Mouse (Mus musculus) B cell, adult 2 months (primary cell): ENCODE data around the gene Rnf212b.

Experiments used
- DNase-seq, 2 experiments: peaks; one replicate each; pipeline ENCODE4 v3.0.0; 2022

Gene Rnf212b

DNA sequence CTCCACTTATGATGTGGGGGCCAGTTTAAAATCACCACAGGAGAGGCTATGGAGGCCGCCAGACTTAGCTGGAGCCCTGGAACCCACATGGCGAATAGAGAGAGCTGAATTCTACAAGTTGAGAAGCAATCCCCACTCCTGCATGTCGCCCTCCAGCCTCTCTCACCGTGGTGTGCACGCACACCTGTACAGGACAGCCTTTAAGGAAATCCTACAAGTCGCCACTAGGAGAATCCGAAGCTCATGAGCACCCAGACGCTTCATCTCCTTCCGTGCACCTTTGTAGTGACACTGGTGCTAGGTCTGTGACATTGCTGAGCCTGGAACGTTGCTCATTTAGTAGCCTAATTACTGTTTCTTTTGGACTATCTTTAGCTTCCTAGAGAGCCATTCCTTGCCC, 14.3 kb upstream of the Rnf212b start:
- no peak for DNase-seq

DNA sequence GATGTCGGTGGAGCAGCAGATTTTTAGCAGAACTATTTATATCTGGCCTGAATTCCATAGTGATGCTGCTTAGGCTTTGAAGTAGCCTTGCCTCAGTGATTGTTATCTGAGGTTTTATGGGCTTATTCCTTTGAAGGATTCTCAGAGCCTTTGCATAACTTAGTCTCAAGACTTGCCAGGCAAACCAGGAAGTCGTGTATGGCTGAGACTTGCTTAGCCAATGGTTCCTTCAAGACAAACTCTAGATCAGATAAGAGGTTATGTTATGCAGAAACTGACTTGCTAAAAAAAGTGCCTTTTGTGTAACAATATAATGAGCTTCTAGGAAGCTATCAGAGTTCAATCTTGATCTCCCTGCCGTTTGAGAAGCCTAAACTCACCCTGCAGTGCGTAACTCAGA, 11.5 kb upstream of the Rnf212b start:
- DNase-seq: no peak

DNA sequence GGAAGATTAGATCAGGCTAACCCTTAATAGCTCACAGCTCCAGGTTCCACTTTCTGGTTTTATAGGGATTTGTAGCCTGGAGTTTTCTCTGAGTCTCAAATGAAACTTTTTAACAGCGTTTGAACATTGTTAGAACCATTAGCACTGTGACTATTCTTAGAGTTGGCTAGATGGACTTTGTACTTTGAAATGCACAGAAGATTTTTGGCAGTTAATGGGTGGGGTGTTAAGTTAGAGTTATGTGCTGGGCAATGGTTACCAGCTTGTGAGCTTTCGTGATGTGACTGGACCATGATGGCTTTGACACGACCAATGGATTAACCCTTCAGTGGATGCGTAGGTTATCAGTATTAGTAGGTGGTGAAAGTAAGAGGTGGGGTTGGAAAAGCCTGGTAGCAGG, 7.8 kb upstream of the Rnf212b start:
- no peak for DNase-seq

DNA sequence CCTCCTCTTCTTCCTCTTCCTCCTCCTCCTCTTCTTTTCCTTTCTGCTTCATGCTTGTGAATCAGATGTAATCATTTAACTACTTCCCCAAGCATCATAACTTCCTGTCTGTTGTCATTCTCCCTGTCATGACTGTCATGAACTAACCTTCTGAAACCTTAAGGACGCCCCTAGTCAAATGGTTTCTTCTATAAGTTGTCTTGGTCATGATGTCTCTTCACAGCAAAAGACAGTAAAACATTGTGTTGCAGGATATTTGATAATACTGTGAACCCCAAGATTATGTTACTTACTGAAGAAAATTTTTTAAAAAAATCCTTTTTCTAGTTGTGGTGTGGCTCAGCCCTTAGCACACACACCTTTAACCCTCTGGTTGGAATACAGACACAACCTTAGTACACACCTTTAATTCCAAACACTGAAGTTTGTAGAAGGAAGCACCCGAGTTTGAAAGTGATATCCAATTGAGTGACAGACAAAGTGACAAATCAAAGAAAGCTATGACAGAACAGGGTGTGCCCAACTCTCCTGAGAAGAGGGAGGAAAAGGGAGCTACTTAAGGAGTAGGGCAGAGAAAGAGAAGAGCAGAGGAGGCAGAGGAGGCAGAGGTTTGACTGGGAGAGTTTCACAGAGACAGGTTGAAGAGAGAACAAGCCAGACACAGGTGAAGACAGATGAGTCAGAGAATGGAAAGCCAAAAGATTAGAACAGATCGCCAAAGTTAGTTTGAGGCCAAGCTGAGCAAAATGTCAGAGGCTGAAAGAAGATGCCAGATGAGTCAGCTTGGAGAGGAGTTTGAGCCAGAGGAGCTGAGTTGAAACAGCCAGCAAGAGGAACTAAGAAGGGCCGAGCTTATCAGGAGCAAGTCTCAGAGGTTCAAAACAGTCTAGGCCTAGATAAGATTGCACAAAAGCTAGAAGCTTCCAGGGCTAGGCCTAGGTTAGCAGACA, 4.9 kb upstream of the Rnf212b start:
- no peak for DNase-seq

DNA sequence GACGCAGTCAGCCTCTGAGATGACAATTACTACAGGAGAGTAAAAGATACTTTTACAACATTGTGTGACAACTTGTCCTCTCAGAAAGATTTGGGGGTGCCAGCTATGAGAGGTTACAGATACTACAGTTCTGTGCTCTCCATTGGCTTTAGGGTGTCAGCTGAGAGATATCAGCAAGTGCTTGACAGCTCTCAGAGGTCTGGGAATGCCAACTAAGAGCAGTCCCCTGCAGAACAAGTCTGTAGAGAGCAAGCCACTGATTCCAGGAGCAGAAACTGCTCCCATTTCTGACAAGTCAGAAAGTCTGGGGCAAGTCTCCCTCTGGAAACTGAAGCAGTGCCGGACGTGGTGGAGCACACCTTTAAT, 4.3 kb upstream of the Rnf212b start:
- no peak for DNase-seq

DNA sequence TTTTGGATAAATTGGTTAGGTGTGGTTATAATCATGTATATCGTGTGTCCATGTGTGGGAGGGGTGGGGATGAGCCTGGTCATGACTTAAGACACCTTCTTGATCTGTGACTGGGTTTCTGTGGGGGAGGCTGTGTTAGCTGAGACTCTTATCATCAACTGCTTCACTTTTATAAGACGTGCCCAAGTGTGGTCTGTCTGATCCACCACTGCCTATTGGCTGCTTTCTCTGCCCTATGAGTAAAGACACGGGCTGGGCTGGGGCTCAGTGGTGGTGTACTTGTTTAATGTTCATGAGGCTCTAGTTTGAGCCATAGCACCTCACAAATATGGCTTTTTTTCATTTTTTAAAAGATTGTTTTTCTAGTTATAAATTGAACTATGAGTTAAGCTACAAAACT, 1.8 kb downstream of the Rnf212b start:
- no peak for DNase-seq

DNA sequence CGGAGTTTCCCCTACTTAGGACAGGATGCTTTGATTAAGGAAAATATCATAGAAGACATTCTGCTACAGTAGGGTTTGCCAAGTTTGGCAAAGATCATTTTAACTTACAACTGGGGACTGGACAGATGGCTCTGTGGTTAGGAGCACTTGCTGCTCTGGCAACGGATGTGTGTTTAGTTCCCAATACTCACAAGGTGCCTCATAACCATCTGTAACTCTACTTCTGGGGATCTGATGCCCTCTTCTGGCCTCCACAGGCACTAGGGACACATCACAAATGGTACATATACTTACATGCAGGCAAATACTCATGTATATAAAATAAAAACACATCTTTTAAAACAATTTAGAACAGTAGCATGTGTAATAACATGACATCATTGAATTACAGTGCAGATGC, 3.9 kb downstream of the Rnf212b start:
- DNase-seq: no peak

DNA sequence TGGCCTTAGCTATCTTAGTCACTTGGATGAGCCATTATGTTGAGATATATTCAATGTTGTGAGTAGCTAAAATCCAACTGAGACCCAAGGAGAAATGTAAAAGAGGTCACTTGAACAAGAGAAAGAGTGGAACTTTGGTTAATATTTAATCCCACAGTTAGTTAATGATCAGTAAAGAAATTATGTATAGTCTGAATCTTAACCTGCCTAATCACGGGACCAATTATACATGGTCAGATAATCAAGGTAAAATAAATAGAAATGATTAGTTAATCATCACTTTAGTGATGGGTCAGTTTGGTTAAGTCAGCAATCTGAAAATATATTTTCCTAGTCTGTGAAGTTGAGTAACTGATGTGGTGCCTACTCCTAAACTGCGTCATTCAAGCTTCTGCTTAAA, 8.4 kb downstream of the Rnf212b start:
- no peak for DNase-seq

DNA sequence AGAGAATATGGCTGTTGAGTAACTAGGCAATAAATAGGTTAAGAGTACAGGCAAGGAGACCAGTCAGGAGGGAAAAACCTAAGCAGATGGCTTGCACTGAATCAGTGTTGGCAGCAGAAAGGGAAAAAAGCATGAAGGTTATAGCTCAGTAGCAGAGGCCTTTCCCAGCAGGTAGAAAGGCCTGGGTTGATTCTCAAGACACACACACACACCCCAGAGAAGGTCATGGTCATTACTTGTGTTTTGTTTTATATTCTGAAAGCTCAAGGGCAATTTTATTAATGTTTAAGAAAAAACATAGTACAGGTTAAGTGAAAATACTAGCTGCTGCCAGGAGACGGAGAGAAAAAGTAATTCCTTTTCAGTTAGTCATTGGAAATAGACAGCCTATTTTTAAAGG, 9.8 kb downstream of the Rnf212b start:
- DNase-seq: no peak

DNA sequence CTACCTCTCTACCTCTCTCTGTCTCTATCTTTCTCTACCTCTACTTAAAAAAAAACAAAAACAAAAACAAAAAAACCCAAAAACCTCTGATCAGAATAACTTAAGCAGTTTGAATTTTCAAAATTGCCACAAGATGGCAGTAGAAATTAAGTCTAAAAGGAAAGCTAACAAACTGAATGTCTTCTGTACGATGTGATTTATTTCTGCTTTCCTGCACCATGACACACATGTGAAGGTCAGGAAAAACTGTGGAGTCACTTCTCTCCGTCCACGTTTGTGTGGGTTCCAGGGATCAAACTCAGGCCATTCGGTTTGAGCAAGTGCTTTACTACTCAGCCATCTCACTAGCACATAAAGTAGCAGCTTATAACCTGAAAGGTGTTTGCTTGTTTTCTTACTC, 29.5 kb downstream of the Rnf212b start:
- DNase-seq: peak; percentile 5 to 14

DNA sequence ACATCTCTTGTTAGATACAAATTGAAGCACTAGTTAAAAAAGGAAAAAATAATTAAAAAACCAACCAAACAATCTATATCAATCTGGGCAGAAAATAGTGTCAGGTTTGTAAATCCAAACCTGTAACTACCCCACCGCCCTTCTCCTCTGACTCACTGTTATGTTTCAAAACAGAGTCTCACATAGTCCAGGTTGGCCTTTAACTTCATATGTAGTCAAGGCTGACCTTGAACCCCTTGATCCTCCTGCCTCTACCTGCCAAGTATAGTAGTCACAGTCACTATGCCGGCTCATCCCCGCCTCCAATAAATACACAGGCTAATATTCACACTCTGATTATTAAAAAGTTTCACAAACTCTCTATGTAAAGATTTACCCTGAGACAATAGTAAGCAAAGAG, 41.8 kb downstream of the Rnf212b start:
- no peak for DNase-seq

DNA sequence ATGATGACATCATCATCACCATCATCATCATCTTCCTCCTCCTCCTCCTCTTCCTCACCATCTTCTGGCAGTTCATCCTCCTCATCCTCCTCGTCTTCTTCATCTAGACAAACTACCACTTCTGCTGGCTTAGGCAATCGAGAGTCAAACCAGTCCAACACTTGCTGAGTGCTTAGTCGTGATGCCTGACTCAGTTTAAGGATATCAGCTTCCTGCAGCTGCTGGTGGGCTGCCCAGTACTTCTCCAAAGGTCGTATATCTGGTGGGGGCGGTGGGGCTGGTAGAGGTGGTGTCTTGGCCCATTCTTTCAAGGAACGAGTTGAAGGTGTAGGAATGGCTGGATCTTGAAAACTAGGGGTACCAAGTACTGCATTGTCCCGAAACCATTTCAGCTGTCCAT, 42.8 kb downstream of the Rnf212b start:
- DNase-seq: no peak

DNA sequence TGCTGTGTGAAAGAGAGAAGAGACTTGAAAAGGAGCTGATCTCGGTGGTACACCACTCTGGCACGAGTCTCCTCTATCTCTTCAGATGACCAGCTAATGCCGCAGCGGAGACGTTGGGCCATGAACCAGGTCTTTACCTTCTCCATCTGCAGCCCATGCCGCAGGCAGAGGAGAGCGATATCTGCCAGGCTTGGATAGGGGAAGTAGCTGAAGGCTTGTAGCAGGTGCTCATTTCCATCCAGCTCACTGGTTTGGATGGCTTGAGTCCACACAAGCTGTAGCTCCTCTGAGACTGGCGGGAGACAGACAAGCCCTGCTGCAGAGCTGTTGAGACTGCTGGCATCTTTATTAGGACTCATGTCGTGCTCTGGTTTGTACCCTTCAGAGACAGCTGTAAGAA, 44.0 kb downstream of the Rnf212b start:
- DNase-seq: no peak

DNA sequence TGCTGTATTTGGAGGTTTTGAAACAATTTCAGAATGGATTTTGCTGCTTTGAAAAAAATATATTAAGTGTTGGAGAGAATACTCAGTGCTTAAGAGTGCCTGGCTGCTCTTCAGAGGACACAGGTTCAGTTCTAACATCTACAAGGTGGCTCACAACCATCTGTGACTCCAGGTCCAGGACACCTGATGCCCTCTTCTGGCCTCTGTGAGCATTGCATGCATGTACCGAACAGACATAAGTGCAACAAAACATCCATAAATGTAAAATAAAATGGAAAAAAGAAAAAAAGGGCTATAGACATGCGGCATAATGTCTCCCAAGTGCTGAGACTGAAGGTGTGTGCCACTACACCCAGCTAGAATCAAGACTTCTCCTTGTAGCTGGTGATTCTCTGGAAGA, 46.6 kb downstream of the Rnf212b start:
- peak; percentile 72 to 73 for DNase-seq

DNA sequence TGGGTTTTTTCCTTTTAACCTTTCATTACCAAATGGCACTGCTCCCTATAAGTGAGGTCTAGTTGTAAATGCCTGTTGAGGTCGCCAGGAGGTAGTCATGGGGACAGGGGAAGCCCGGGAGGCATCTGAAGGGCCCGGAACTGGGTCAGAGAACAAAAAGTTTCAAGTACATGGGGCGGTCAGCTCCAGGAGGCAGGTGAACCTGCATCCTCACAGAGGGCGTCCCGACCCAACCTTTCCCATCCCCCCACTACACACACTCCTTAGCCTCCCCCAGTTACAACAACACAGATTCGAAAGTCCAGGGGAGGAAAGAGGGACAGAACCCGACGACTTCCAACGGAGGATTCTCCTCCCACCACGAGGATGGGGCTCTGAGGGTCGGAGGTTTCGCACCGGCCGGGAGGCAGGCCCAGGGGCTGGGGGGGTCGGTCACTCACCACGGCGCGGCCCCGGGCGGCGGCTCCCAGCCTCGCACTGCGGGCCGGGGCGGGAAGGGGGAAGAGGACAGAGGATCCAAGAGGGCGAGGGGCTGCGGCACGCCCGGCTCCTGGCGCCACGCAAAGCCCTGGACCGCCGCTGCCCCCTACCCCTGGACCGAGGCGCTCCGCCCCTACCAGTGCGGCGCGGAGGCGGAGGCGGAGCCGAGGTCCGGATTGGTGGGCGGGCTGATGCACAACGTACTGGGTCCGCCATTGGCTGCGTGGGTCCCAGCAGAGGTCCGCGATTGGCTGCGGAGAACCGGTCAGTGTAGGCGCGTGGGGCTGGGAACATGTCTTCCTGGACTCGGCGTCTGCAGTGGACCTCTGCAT, 49.8 kb downstream of the Rnf212b start:
- DNase-seq: peak; percentile 80 to 81

DNA sequence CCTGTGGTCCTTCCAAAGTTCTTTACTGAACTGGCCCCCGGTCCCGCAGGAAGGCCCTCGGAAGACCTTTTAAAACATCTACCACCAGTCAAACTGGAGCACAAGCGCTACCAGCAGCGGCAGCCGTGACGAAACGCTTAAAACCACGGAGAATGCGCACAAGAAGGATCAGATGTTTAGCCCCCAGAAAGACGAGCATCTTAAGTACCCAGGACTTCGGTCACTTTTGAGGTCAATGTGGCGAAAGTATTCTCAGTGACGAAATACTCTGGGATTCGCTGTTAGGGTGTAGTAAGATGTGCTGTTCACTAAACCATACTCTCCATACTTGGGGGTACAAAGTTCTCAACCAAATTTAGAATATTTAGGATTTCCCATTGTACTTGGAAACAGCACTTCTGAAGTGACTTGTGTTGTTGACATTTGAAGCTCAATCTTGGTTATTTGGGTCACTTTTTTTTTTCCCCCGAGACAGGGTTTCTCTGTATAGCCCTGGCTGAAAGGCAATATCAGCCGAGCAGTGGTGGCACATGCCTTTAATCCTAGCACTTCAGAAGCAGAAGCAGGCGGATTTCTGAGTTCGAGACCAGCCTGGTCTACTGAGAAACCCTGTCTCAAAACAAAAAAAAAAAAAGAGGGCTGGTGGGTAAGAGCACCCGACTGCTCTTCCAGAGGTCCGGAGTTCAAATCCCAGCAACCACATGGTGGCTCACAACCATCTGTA, 50.5 kb downstream of the Rnf212b start:
- DNase-seq: peak; percentile 48 to 57

DNA sequence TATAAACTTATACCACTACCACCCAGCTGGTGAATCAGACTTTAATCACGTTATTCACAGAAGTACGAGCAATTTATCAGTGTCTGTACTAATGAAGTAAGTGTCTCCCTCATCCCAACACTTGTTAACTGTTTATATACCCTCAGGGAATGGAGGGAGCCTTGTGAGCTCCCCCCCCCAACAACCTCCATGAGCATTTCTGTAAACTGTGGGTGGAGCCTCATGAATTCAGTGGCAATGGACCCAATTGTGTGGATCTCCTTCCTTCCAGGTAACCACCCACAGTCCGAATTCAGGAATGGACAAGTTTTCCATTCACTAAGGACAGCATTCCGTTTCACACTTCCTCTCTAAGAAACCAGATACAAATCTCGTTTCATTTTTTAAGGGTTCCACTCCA, 51.7 kb downstream of the Rnf212b start:
- DNase-seq: no peak

DNA sequence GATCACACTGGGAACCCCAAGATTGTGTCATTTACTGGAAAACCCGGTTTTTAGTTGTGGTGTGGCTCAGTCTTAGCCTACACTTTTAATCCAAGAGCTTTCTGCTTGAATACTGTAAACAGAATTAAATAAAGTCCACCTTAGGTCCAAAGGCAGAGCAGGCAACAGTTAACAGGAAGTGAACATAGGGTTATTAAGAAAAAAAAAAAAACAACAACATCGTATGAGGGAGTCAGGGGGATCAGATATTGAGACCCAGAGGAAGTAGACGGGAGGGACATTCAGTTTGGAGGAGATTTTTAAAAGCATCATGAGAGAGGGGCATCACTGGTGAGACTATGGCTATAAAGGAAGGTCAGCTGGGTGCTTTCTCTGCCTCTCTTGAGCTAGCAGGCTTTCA, 52.3 kb downstream of the Rnf212b start:
- no peak for DNase-seq

DNA sequence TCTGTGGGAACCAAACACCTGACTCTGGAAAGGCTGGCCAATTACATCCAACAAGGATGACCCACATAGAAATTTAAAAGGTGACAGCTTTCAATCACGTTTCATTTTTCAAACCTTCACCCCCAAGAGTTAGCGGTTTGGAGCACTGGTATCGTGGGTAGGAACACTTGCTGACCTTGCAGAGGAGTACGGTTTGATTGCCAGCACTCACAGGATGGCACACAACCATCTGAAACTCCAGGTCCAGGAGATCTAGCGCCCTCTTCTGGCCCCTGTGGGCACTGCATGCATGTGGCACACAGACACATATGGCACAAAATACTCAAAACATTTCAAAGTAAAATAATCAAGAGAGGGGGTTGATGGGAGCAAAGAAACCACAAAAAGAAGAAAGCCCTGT, 53.0 kb downstream of the Rnf212b start:
- peak; percentile 79 to 81 for DNase-seq

DNA sequence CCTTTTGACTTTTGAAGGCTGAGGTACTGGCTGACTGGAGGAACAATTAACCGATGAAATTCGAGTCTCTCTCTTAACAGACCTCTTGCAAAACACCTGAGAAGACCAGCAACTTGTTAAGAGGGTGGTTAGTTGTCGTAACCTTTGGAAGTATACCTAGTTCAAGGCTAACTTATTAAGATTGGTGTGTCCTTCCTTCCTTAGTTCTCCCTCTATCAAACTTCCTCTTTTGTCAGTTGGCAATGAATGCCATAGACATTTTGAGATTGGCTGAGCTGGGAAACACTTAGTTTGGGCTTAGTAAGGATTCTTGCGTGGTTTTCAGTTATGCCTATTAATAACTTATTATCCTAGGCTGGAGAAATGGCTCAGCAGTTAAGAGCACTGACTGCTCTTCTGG, 54.1 kb downstream of the Rnf212b start:
- no peak for DNase-seq

DNA sequence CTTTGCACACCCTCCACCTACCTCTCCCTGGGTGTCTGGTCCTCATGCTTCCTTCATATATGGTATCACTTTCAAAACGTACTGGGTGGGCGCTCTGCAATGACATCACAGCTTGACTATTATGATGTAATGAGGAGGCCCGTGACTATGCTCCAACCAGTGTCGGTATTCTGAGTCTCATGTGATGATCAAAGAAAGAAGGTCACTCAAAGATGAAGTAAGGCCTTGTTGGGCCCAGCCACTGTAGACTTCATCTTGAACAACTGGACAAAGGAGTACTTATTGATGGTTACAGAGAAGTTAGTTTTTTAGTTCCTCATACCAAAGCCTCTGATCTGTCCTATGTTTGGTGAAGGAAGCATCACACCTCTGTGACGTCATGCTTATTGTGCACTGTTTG, 56.9 kb downstream of the Rnf212b start, which contains the start of gene Homez:
Homez (minus strand) TSS at position 101 of the 400 bp plus-strand sequence.
- DNase-seq: no peak

DNA sequence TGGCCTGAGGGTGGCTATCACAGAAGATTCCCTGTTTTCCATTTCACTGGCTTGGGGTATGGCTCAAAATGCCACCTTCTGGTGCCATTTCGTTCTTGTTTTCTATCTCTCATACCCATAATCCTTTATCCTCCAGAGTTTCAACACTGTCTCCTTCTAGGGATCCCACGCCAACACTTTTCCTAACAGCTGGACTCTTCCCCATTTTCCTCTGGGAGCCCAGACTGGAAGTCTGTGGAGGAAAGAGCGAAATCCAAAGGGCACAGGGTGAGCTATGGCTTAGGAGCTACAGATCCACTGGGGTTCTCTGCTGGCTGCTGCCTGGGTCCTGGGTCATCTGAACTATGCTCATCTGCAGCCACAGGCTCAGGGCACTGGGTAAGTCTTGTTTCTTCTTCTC, 60.2 kb downstream of the Rnf212b start:
- no peak for DNase-seq

DNA sequence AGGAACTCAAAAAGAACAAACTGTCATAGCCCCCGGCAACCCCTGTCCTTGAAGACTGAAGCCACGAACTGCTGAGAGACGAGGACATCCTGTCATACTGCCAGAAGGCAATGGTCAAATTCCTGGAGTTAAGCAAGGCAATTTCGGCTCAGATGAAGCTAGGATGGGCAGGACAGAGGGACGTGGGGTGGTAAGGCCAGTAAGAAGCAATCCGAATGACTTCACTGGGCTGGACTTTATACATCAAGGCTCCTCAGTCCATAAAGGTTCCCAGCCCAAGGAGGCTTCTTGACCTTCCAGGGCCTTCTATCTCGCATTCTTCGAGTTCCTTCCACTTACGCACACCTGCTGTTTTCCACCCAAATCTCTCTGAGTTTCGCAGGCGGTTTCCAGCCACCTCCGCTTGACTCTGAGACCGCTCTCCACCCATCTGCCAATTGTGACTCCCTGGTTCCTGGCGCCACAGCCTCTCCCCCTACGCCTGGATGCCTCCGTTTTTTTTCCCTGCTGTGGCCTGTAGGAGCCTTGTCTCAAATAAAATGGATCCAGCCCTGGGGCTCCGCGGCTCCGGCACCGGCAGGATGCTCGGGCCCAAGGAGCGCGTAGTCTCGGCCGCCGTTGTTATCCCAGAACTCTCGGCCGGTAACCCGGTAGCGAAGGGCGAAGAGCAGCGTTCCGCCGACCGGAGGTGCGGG, 62.0 kb downstream of the Rnf212b start:
- DNase-seq: no peak
